Mouse (Mus musculus) MEL (cell line): Measurements from ENCODE around the gene Fmod. TPM values are rescaled to one million over a fixed set of nuclear protein-coding genes. Genes with fewer than 3 reads are reported as not detected.

Experiments
- DNase-seq: peaks from one replicate; pipeline ENCODE4 v3.0.0; 2011; ENCODE audit warnings: low read depth, low spot score
- H3K27ac ChIP-seq: 2 replicates; pipeline ENCODE4 v1.5.1; 2012; ENCODE audit warnings: low read depth, mild to moderate bottlenecking, control low read depth, low read length, moderate library complexity; ENCODE audit not compliant: control insufficient read depth
- H3K27me3 ChIP-seq, 2 experiments: fragments of 150-350 bp in 1 of 2; sonication (generic) in 1 of 2; 2 replicates each; pipeline ENCODE4 v1.6.1; 2012; ENCODE audit warnings: low read length in 2 of 2, mild to moderate bottlenecking in 2 of 2, improper control_type of control experiment in 1 of 2, moderate library complexity in 1 of 2; ENCODE audit not compliant: insufficient read depth in 2 of 2, control insufficient read depth in 1 of 2
- H3K36me3 ChIP-seq, 2 experiments: 2 replicates each; pipeline ENCODE4 v1.6.1; 2012 to 2014; ENCODE audit warnings: low read length in 2 of 2, improper control_type of control experiment in 1 of 2, inconsistent platforms in 1 of 2, mild to moderate bottlenecking in 1 of 2; ENCODE audit not compliant: insufficient read depth in 2 of 2, control insufficient read depth in 1 of 2
- H3K4me1 ChIP-seq, 2 experiments: fragments of 150-350 bp in 1 of 2; sonication (generic) in 1 of 2; 2 replicates each; pipeline ENCODE4 v1.6.1; 2012; ENCODE audit warnings: low read length in 2 of 2, improper control_type of control experiment in 1 of 2, mild to moderate bottlenecking in 1 of 2; ENCODE audit not compliant: insufficient read depth in 2 of 2, control insufficient read depth in 1 of 2
- H3K4me3 ChIP-seq, 2 experiments: fragments of 150-350 bp in 1 of 2; sonication (generic) in 1 of 2; 2 replicates each; pipeline ENCODE4 v1.5.1; 2012; ENCODE audit warnings: low read depth in 2 of 2, low read length in 2 of 2, mild to moderate bottlenecking in 2 of 2, moderate library complexity in 2 of 2, control low read depth in 1 of 2, improper control_type of control experiment in 1 of 2; ENCODE audit not compliant: control insufficient read depth in 1 of 2, insufficient read depth in 1 of 2
- H3K79me2 ChIP-seq: 2 replicates; pipeline ENCODE4 v1.6.1; 2012; ENCODE audit warnings: mild to moderate bottlenecking, low read length, moderate library complexity; ENCODE audit not compliant: control insufficient read depth, poor library complexity, insufficient read depth
- H3K9ac ChIP-seq: 2 replicates; pipeline ENCODE4 v1.6.1; 2012; ENCODE audit warnings: low read depth, mild to moderate bottlenecking, control low read depth, low read length, moderate library complexity; ENCODE audit not compliant: control insufficient read depth, poor library complexity, severe bottlenecking
- H3K9me3 ChIP-seq: fragments of 150-350 bp; sonication (generic); replicated peaks from 2 replicates; pipeline ENCODE4 v1.6.1; 2012; ENCODE audit warnings: mild to moderate bottlenecking, low read length, improper control_type of control experiment, moderate library complexity; ENCODE audit not compliant: insufficient read depth
- BHLHE40 ChIP-seq: IDR thresholded peaks from 2 replicates; pipeline ENCODE4 v1.6.1; 2012; ENCODE audit warnings: low read depth, mild to moderate bottlenecking, inconsistent platforms, low read length, improper control_type of control experiment, borderline replicate concordance
- CHD2 ChIP-seq: IDR thresholded peaks from 2 replicates; pipeline ENCODE4 v1.6.1; 2011; ENCODE audit warnings: low read length, improper control_type of control experiment
- E2F4 ChIP-seq: IDR thresholded peaks from 2 replicates; pipeline ENCODE4 v1.6.1; 2011; ENCODE audit warnings: low read depth, low read length, improper control_type of control experiment, borderline replicate concordance
- ELF1 ChIP-seq: IDR thresholded peaks from 2 replicates; pipeline ENCODE4 v1.6.1; 2014; ENCODE audit warnings: low read depth, mild to moderate bottlenecking, inconsistent platforms, low read length, improper control_type of control experiment, moderate library complexity
- GABPA ChIP-seq: IDR thresholded peaks from 2 replicates; pipeline ENCODE4 v1.6.1; 2012; ENCODE audit warnings: low read depth, mild to moderate bottlenecking, inconsistent platforms, low read length, improper control_type of control experiment, moderate library complexity
- HCFC1 ChIP-seq: IDR thresholded peaks from 2 replicates; pipeline ENCODE4 v1.6.1; 2012; ENCODE audit warnings: low read depth, mild to moderate bottlenecking, inconsistent platforms, low read length, improper control_type of control experiment, moderate library complexity
- JUND ChIP-seq: IDR thresholded peaks from 2 replicates; pipeline ENCODE4 v1.6.1; 2011; ENCODE audit warnings: low read depth, mild to moderate bottlenecking, improper control_type of control experiment, low read length
- KAT2A ChIP-seq: conservative IDR thresholded peaks from 2 replicates; pipeline ENCODE4 v1.6.1; 2012; ENCODE audit warnings: low read depth, low read length, improper control_type of control experiment, inconsistent platforms
- MAFK ChIP-seq: IDR thresholded peaks from 2 replicates; pipeline ENCODE4 v1.6.1; 2011; ENCODE audit warnings: low read depth, mild to moderate bottlenecking, low read length, improper control_type of control experiment, borderline replicate concordance
- MEF2A ChIP-seq: IDR thresholded peaks from 2 replicates; pipeline ENCODE4 v1.6.1; 2014; ENCODE audit warnings: low read depth, mild to moderate bottlenecking, inconsistent platforms, low read length, improper control_type of control experiment; ENCODE audit not compliant: poor library complexity, insufficient replicate concordance, severe bottlenecking; ENCODE audit errors: extremely low read depth
- MYB ChIP-seq: IDR thresholded peaks from 2 replicates; pipeline ENCODE4 v1.6.1; 2011; ENCODE audit warnings: mild to moderate bottlenecking, low read depth, low read length, improper control_type of control experiment
- MYC ChIP-seq: IDR thresholded peaks from 2 replicates; pipeline ENCODE4 v1.6.1; 2011; ENCODE audit warnings: low read depth, mild to moderate bottlenecking, low read length, improper control_type of control experiment, moderate library complexity
- POLR2A ChIP-seq, 2 experiments: IDR thresholded peaks; 2 replicates each; pipeline ENCODE4 v1.6.1; 2011 to 2012; ENCODE audit warnings: low read length in 2 of 2, mild to moderate bottlenecking in 2 of 2, control low read depth in 1 of 2, improper control_type of control experiment in 1 of 2, low read depth in 1 of 2, moderate library complexity in 1 of 2; ENCODE audit not compliant: control insufficient read depth in 1 of 2, insufficient read depth in 1 of 2, poor library complexity in 1 of 2
- RAD21 ChIP-seq: IDR thresholded peaks from 2 replicates; pipeline ENCODE4 v1.6.1; 2011; ENCODE audit warnings: mild to moderate bottlenecking, low read depth, low read length, improper control_type of control experiment
- RCOR1 ChIP-seq: IDR thresholded peaks from 2 replicates; pipeline ENCODE4 v1.6.1; 2012; ENCODE audit warnings: low read depth, mild to moderate bottlenecking, inconsistent platforms, low read length, improper control_type of control experiment
- USF1 ChIP-seq: IDR thresholded peaks from 2 replicates; pipeline ENCODE4 v1.6.1; 2014; ENCODE audit warnings: low read depth, mild to moderate bottlenecking, inconsistent platforms, low read length, improper control_type of control experiment, moderate library complexity
- USF2 ChIP-seq, 2 experiments: IDR thresholded peaks; 2 replicates each; pipeline ENCODE4 v1.6.1; 2011 to 2012; ENCODE audit warnings: improper control_type of control experiment in 2 of 2, low read length in 2 of 2, borderline replicate concordance in 1 of 2, inconsistent platforms in 1 of 2, low read depth in 1 of 2, mild to moderate bottlenecking in 1 of 2; ENCODE audit not compliant: insufficient read depth in 1 of 2
- polyA plus RNA-seq, 2 experiments: library from polyadenylated mRNA; stranded (reverse) in 1 of 2; unstranded in 1 of 2; fragments of >175 nt in 1 of 2; fragments of >200 nt in 1 of 2; gene quantifications; 2 replicates each; pipeline versions ENCODE4 v1.2.1 to v1.2.4; 2012; ENCODE audit warnings: low replicate concordance in 2 of 2, low read depth in 1 of 2; ENCODE audit not compliant: insufficient read length in 2 of 2, insufficient read depth in 1 of 2, missing spikeins in 1 of 2
- total RNA-seq: library from RNA; depleted of rRNA; stranded (reverse); fragments of 300-350 nt; gene quantifications from 2 replicates; pipeline ENCODE4 v1.2.3, GENCODE M21; 2012

Gene Fmod
- total and polyA plus RNA-seq, 3 experiments, result not detected

DNA sequence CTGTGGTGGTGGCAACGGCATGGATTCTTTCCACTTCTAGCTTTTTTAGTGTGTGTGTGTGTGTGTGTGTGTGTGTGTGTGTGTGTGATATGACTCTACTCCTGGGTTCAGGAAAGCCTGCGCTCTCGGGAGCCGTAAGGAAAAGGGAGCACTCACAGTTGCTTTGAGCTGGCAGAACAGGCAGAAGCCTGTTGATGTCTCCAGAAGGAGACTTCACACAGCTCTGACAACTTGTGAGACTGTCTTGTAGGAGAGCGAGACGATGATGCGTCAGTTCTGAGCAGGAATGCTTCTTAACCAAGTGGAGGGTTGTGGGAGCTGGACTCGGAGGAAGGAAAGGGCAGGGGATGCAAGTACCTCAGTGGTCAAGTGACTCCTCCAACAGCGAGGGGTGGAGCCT lies 10.3 kb upstream of the Fmod start:
- Histone ChIP-seq H3K4me1 (no peaks in the 10 kb centered on the region), H3K27ac (no peak overlapping the region), H3K4me3 (no peak overlapping the region), H3K27me3 (peaks cover 2 to 9% of the 10 kb centered on the region in 2 experiments; a peak in 3 of 4 replicates), H3K79me2 (no peaks in the 10 kb centered on the region), H3K9ac (no peak overlapping the region), H3K9me3 (no peaks in the 10 kb centered on the region), H3K36me3 (no peaks in the 10 kb centered on the region)
- TF ChIP-seq JUND, result no peak
- TF ChIP-seq KAT2A, result no peak
- no peak for TF ChIP-seq MEF2A
- no peak for TF ChIP-seq POLR2A (IDR thresholded peaks at IDR 0.05; ENCODE audit: control insufficient read depth in 1 of 2, insufficient read depth in 1 of 2, low read depth in 1 of 2, low read length in 2 of 2, poor library complexity in 1 of 2)
- no peak for TF ChIP-seq MYB
- no peak for TF ChIP-seq USF1
- TF ChIP-seq RCOR1, result no peak
- TF ChIP-seq CHD2, result no peak
- no peak for DNase-seq

DNA sequence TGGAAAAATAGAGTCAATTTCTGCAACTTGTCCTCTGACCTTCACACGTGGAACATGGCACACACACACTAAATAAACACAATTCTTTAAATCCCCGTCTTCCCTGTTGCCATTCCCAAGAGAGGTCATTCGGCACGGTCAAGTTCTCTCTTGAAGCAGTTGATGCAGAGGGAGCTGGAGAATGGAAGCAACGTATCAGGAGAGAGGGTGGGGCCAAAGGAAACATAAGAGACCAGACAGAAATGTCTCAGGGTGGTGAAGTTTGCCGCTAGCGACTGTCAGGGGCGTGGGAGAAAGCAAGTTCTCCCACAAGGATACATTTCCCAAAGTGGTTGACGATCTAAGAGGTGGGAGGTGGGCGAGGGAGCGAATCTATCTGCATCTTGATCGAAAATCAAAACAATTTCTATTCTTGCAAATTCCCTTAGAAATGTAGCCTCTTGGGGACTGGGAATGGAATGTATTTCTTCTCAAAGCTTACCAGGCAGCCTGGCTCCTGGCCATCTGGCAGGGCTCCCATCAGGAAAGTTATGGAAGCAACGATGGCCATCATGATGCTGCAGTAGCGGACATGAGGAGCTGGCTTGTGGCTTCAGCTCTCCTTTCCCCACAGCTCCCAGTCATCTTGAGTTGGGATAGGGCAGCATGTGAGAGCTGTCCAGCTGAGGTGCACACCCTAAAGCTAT lies 8.8 kb upstream of the Fmod start:
- Histone ChIP-seq H3K27ac (no peak overlapping the region), H3K9me3 (no peaks in the 10 kb centered on the region), H3K4me1 (no peaks in the 10 kb centered on the region), H3K79me2 (no peaks in the 10 kb centered on the region), H3K27me3 (peaks cover 2 to 8% of the 10 kb centered on the region in 2 experiments; a peak in 3 of 4 replicates), H3K36me3 (no peaks in the 10 kb centered on the region), H3K4me3 (no peak overlapping the region), H3K9ac (no peak overlapping the region)
- TF ChIP-seq GABPA (no peak), HCFC1 (no peak), USF2 (IDR thresholded peaks at IDR 0.05; ENCODE audit: borderline replicate concordance in 1 of 2, insufficient read depth in 1 of 2, low read depth in 1 of 2, low read length in 2 of 2) (no peak), MAFK (no peak), BHLHE40 (no peak), RAD21 (no peak), MYC (no peak), JUND (no peak), E2F4 (no peak), ELF1 (no peak)
- no peak for DNase-seq
